Mouse (Mus musculus) B cell, adult 62 days (primary cell): ENCODE results near the gene Rabep2. TPM values are rescaled to one million over a fixed set of nuclear protein-coding genes. Genes with fewer than 3 reads are reported as not detected.

ENCODE experiments used
- total RNA-seq: library from RNA; stranded (reverse); gene quantifications from 4 replicates; pipeline ENCODE4 v1.2.4, GENCODE M21; 2023

Gene Rabep2
- total RNA-seq = 118 to 128 TPM (median 120 TPM) in 4 replicates

DNA sequence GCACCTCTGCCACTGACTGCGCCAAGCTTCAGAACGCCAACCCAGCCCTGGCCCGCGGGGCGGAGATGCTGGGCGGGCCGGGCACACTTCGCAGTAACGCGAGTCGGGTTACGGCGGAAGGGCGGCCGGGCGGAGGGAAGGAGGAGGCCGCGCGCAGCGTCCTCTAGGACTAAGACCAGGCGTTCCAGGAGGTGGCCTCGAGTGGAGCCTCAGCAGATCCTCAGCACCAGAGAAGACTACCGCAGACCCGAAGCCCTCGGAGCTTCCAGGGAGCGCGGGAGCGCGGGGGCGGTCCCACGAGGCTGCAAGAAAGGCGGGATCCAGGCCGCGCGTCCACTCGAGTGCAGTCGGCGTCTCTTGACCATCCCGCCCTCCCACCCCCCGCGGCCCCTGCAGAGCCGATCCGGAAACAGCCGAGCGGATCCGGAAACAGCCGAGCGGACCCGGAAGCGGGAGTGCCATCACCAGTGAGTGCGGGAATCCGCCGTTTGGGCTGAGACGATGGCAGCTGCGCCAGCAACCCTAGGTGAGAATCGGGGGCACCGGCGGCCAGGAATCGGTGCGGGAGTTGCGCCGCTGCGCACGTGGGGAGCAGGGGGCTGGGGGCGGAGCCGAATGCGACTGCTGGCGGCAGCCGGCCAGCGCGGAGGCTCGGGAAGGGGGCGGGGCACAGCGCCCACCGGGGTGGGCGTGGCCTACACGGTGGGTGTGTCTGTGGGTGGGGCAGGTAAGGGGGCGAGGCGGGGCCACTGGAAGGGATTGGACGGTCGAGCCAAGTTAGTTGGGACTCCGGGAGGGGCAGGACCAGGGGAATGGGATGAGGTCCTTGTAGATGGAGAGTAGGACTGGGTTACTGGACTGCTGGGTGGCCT lies at the start of gene Rabep2:
TSS of gene Rabep2 (plus strand) at position 129 of the 872 bp plus-strand sequence.

DNA sequence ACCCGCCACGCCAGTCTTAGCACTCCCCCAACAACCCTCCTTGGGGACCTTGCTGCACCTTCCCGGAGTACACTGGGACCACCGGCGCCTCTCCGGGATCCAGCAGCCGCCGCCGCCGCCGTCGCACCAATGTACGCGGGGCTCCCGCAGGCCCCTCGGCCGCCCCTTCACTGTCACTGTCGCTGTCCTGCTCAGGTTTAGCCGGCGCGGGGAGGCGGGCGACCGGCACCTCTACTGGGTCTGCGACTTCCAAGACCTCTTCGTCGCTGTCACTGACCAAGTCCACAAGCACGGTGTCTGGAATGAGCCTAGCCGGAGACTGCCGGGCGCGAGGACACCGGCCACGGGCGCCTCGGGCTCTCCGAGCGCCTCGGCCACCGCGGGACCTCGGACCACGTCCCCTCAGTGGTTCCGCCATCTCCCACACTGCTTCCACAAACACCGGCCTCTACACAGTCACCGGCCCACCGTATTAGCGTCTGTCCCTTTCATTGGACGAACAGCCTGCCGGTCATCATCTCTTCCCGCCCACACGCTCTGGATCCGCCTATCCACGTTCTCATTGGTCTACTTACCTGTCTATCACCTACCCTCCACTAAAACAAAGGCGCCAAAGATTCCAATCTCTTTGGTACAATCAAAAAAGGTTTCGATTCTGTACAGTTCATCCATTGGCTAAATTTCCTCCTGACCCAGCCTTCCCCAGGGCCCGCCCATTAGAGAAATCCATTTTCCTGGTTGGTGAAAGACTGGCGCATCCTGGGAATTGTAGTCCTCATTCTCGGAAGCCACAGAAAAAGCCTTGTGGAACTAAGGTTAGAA lies 32.0 kb upstream of the Rabep2 start, which contains the start of gene Nfatc2ip:
TSS of gene Nfatc2ip (minus strand) at position 440 of the 822 bp plus-strand sequence.

GRCm38 (mm10) chr7:126414725-126415124 lies 13.8 kb upstream of the Rabep2 start, which contains the start of gene Cd19:
Gene Cd19 (minus strand): TSS chr7:126414889.

GRCm38 (mm10) chr7:126463004-126463403 lies 34.4 kb downstream of the Rabep2 start, which contains the start of gene Atp2a1:
Gene Atp2a1 (minus strand): TSS chr7:126463108.

DNA sequence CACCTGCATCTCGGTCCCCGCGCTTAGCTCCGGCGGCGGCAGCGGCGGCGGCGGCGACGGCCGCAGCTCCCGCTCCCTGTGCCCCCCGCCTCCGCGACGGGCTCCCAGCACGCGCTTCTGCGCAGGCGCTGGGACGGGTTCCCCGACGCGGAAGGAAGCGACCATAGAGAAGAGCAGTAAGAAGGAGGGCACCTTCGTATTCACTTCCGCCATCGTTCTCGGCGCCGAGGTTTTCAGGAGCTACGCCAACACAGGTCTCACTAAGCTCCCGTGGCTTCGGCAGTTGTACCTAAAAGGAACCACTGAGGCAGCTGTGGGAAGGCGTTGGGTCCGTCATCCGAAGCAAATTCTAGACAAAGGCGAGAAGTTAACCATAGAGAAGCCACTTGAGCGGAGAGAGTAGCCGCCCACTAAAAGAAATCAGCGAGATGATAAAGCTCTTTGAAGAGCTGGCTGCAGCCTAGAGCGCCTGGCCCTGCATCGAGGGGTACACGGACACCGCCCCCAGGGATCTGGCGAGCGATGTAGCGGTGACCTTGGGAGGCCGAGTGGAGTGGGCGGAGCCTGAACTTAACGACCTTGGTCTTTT lies 46.5 kb downstream of the Rabep2 start, which contains the start of gene Sh2b1:
TSS of gene Sh2b1 (minus strand) at position 432 of the 589 bp plus-strand sequence.

GRCm38 (mm10) chr7:126487052-126487483 lies 58.5 kb downstream of the Rabep2 start, which contains the start of gene Tufm:
Gene Tufm (plus strand): TSS chr7:126487361.

Other genes with a start within 250 kb of the Rabep2 start
- 176 to 199 TPM (median 189 TPM) in 4 replicates for gene Xpo6, start 228.3 kb upstream of the Rabep2 start, total RNA-seq
- 160 to 180 TPM (median 165 TPM) in 4 replicates for gene Sbk1, start 156.1 kb upstream of the Rabep2 start, total RNA-seq
- gene Lat, start 59.2 kb upstream of the Rabep2 start, total RNA-seq = 3.4 to 5.0 TPM (median 4.2 TPM) in 4 replicates
- 63.0 to 68.9 TPM (median 66.1 TPM) in 4 replicates for gene Spns1, start 51.3 kb upstream of the Rabep2 start, total RNA-seq
- 27.8 to 30.2 TPM (median 28.4 TPM) in 4 replicates for gene Nfatc2ip, start 32.0 kb upstream of the Rabep2 start, total RNA-seq
- gene Cd19, start 13.9 kb upstream of the Rabep2 start, total RNA-seq = 1,144 to 1,180 TPM (median 1,152 TPM) in 4 replicates
- 0.15 to 0.72 TPM (median 0.34 TPM) in 4 replicates for gene Atp2a1, start 34.3 kb downstream of the Rabep2 start, total RNA-seq
- 69.8 to 81.3 TPM (median 71.0 TPM) in 4 replicates for gene Sh2b1, start 46.7 kb downstream of the Rabep2 start, total RNA-seq
- 46.5 to 61.1 TPM (median 51.6 TPM) in 4 replicates for gene Tufm, start 58.6 kb downstream of the Rabep2 start, total RNA-seq
- gene Atxn2l, start 74.7 kb downstream of the Rabep2 start, total RNA-seq = 208 to 212 TPM (median 210 TPM) in 4 replicates
- 130 to 146 TPM (median 143 TPM) in 4 replicates for gene Eif3c, start 137.7 kb downstream of the Rabep2 start, total RNA-seq
- 1.7 to 3.9 TPM (median 2.4 TPM) in 4 replicates for gene Apobr, start 156.2 kb downstream of the Rabep2 start, total RNA-seq
- gene Cln3, start 157.1 kb downstream of the Rabep2 start, total RNA-seq = 60.3 to 80.2 TPM (median 76.1 TPM) in 4 replicates
- not detected in 4 replicates for gene Il27, start 166.2 kb downstream of the Rabep2 start, total RNA-seq
- not detected in 4 replicates for gene Nupr1, start 202.1 kb downstream of the Rabep2 start, total RNA-seq
- gene Sgf29, start 220.6 kb downstream of the Rabep2 start, total RNA-seq = 56.8 to 72.7 TPM (median 63.1 TPM) in 4 replicates
- gene Sult1a1, start 247.7 kb downstream of the Rabep2 start, total RNA-seq = 0.46 TPM in 1 of 4 replicates, not detected in the others